Mouse (Mus musculus) megakaryocyte, adult 5-6 weeks (primary cell): Measurements from ENCODE around the gene Capn5. TPM values are rescaled to one million over a fixed set of nuclear protein-coding genes. Genes with fewer than 3 reads are reported as not detected.

ENCODE experiments used
- ATAC-seq: 2 replicates; pipeline ENCODE4 v1.8.0; 2016; ENCODE audit warnings: mild to moderate bottlenecking, inconsistent platforms; ENCODE audit not compliant: poor library complexity, severe bottlenecking
- total RNA-seq, 2 experiments: library from RNA; stranded (forward) in 1 of 2; stranded (reverse) in 1 of 2; fragments of 153-499, 151-499 nt in 1 of 2; fragments of 221-1000, 200-1000 nt in 1 of 2; gene quantifications; 2 replicates each; pipeline versions ENCODE4 v1.2.3 to v1.2.4; 2015 to 2017

Gene Capn5
- total RNA-seq, 2 experiments from 2014 or later = 0.73 to 1.1 TPM

- no peak for ATAC-seq
Measured at GRCm38 (mm10) chr7:98177071-98177485, 996 bp downstream of the Capn5 start.

- no peak for ATAC-seq
Measured at GRCm38 (mm10) chr7:98176322-98177070, 1.6 kb downstream of the Capn5 start.

- ATAC-seq = no peak
Measured at GRCm38 (mm10) chr7:98174883-98175755, 3.0 kb downstream of the Capn5 start.

- no peak for ATAC-seq
Measured at GRCm38 (mm10) chr7:98173408-98173807, 4.7 kb downstream of the Capn5 start.

- no peak for ATAC-seq
Measured at GRCm38 (mm10) chr7:98172661-98173060, 5.4 kb downstream of the Capn5 start.

GRCm38 (mm10) chr7:98171141-98172073 is 6.7 kb downstream of the Capn5 start:
- ATAC-seq = peak; percentile 79

- peak; percentile 71 for ATAC-seq
Measured at GRCm38 (mm10) chr7:98164999-98165528, 13.0 kb downstream of the Capn5 start.

- no peak for ATAC-seq
Measured at GRCm38 (mm10) chr7:98164382-98164998, 13.6 kb downstream of the Capn5 start.

GRCm38 (mm10) chr7:98163700-98164099 is 14.4 kb downstream of the Capn5 start:
- ATAC-seq = no peak

GRCm38 (mm10) chr7:98162239-98162638 is 15.8 kb downstream of the Capn5 start:
- ATAC-seq = no peak

- no peak for ATAC-seq
Measured at GRCm38 (mm10) chr7:98160041-98160740, 17.9 kb downstream of the Capn5 start.

- ATAC-seq = no peak
Measured at GRCm38 (mm10) chr7:98158481-98158880, 19.6 kb downstream of the Capn5 start.

- ATAC-seq = no peak
Measured at GRCm38 (mm10) chr7:98157636-98158332, 20.3 kb downstream of the Capn5 start.

- ATAC-seq = no peak
Measured at GRCm38 (mm10) chr7:98156280-98156665, 21.8 kb downstream of the Capn5 start.

GRCm38 (mm10) chr7:98155546-98156279 is 22.4 kb downstream of the Capn5 start:
- peak; percentile 75 for ATAC-seq

GRCm38 (mm10) chr7:98153892-98154291 is 24.2 kb downstream of the Capn5 start:
- no peak for ATAC-seq

GRCm38 (mm10) chr7:98153345-98153744 is 24.7 kb downstream of the Capn5 start:
- ATAC-seq = no peak

GRCm38 (mm10) chr7:98152400-98152799 is 25.7 kb downstream of the Capn5 start:
- ATAC-seq = no peak
